Mouse (Mus musculus) lung, embryonic 15.5 days (tissue): ENCODE measurements around the gene Etfbkmt. TPM values are rescaled to one million over a fixed set of nuclear protein-coding genes. Genes with fewer than 3 reads are reported as not detected.

Source experiments
- ATAC-seq: fragments of 200-750 bp; cut with Nextera tagmentation; 2 replicates; pipeline ENCODE4 v1.8.0; 2017; ENCODE audit warnings: moderate number of reproducible peaks, borderline replicate concordance; ENCODE audit not compliant: low FRiP score, low TSS enrichment; ENCODE audit errors: extremely low read depth
- H3K27ac ChIP-seq: fragments of 300-500 bp; sonication (generic); 2 replicates; pipeline ENCODE4 v1.5.1; 2015; ENCODE audit warnings: moderate library complexity, mild to moderate bottlenecking, inconsistent platforms
- H3K27me3 ChIP-seq: fragments of 300-500 bp; sonication (generic); 2 replicates; pipeline ENCODE4 v1.6.1; 2015; ENCODE audit warnings: inconsistent platforms
- H3K36me3 ChIP-seq: fragments of 300-500 bp; sonication (generic); 2 replicates; pipeline ENCODE4 v1.6.1; 2015; ENCODE audit warnings: inconsistent platforms
- H3K4me1 ChIP-seq: fragments of 300-500 bp; sonication (generic); 2 replicates; pipeline ENCODE4 v1.6.1; 2015; ENCODE audit warnings: inconsistent platforms
- H3K4me2 ChIP-seq: fragments of 300-500 bp; sonication (generic); 2 replicates; pipeline ENCODE4 v1.6.1; 2015; ENCODE audit warnings: inconsistent platforms, mild to moderate bottlenecking, moderate library complexity
- H3K4me3 ChIP-seq: fragments of 300-500 bp; sonication (generic); 2 replicates; pipeline ENCODE4 v1.5.1; 2015; ENCODE audit warnings: mild to moderate bottlenecking, inconsistent platforms
- H3K9ac ChIP-seq: fragments of 300-500 bp; sonication (generic); 2 replicates; pipeline ENCODE4 v1.6.1; 2015; ENCODE audit warnings: inconsistent platforms
- H3K9me3 ChIP-seq: fragments of 300-500 bp; sonication (generic); 2 replicates; pipeline ENCODE4 v1.6.1; 2016; ENCODE audit warnings: inconsistent platforms
- WGBS: fragments of 180-500 bp; shearing (Covaris S2); methylation state at CpG from one replicate; pipeline ENCODE4 v1.1.7; 2015; 5-methylcytosine and 5-hydroxymethylcytosine counted together
- polyA plus RNA-seq: library from polyadenylated mRNA; unstranded; fragments of >200 nt; fragmentation: Nextera tagmentation; extraction: Ambion mirVana; gene quantifications from 2 replicates; pipeline ENCODE4 v1.2.1, GENCODE M21; 2015

The Etfbkmt gene
- polyA plus RNA-seq = 14.6 and 16.2 TPM in 2 replicates

DNA sequence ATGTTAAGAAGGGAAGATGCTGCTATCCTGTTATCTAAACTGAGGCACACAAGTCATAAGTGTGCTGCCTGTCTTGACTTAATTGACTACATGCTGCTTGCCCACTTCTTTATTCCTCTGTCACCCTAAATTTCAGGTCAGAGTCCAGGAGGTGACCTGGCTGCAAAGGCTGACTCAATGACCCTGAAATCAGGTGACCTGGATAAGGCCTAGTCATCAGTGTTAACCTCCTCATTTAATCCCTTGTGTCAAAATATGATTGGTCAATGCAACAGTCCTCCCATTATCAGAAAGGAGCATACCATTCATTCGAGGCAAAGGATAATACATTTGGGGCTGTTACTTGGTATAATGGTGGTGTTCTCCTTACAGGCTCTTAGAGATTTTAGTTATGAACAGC, at the start of gene Etfbkmt:
Gene Etfbkmt, plus strand, starts transcription at position 379 of the 400 bp plus-strand sequence.
- H3K36me3 ChIP-seq = 0 out of 2 replicates have a peak, but pooled peaks cover 5% of the 10 kb centered on the region
- no peaks in the 10 kb centered on the region for H3K27me3 ChIP-seq
- WGBS = 70% methylated on average over 1 of the region's 1 CpGs
- no peak within 1 kb of the TSS for H3K9ac ChIP-seq
- no peak within 1 kb of the TSS for H3K4me2 ChIP-seq
- no peak within 1 kb of the TSS for H3K27ac ChIP-seq
- no peaks in the 10 kb centered on the region for H3K9me3 ChIP-seq
- no peak for ATAC-seq
- no peak within 1 kb of the TSS for H3K4me3 ChIP-seq
- peaks cover 8% of the 10 kb centered on the region; the same call in 1 of the 2 replicates for H3K4me1 ChIP-seq

DNA sequence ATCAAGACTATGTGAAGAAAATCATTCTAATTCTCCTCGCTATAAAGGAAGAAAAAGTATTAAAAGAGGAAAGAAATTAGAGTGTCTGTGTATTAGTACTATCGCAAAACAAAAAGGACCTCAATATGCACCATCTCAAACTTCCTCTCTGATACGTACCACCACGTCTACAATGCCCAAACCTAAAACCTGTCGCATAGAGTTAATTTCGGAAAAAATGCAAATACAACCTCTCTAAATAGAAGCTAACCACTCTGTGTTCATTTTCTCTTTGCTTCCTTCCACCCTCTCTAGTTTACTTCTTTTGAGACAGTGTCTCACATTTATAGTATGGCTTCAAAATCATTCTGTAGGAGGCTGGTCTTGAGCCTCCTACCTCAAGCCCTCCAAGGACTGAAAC, 47.2 kb upstream of the Etfbkmt start:
- H3K4me3 ChIP-seq = no peak overlapping the region
- no peak for ATAC-seq
- no peak overlapping the region for H3K27ac ChIP-seq
- no peak overlapping the region for H3K4me2 ChIP-seq
- H3K9me3 ChIP-seq = no peaks in the 10 kb centered on the region
- H3K36me3 ChIP-seq = no peaks in the 10 kb centered on the region
- no peak overlapping the region for H3K9ac ChIP-seq
- no peaks in the 10 kb centered on the region for H3K27me3 ChIP-seq
- peaks cover 4% of the 10 kb centered on the region; the same call in 1 of the 2 replicates for H3K4me1 ChIP-seq
- WGBS = 91% methylated on average over 6 of the region's 6 CpGs

DNA sequence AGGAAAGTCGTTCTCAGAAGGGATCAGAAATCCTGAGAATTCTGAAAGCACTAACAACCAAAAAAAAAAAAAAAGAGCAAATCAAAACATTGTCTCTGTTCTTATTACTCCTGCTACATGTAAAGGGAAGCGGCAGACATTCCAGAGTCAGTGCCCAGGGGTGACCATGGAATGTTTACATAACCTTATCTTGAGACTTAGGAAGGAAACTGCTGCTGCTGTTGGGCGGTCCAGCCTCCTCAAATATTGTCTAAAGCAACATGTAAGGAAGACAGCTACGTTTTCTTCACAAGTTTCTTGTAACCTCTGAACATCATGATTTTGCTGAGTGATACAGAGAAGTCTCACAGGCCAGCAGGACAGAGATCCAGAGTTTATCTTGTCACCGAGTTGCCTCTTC, 46.2 kb upstream of the Etfbkmt start:
- no peak overlapping the region for H3K4me3 ChIP-seq
- no peaks in the 10 kb centered on the region for H3K36me3 ChIP-seq
- H3K9me3 ChIP-seq = no peaks in the 10 kb centered on the region
- H3K27ac ChIP-seq = no peak overlapping the region
- 4% methylated on average over 5 of the region's 5 CpGs for WGBS
- no peaks in the 10 kb centered on the region for H3K27me3 ChIP-seq
- H3K4me1 ChIP-seq = peaks cover 4% of the 10 kb centered on the region; the same call in 1 of the 2 replicates
- H3K4me2 ChIP-seq = no peak overlapping the region
- H3K9ac ChIP-seq = no peak overlapping the region
- no peak; the same call in 1 of the 2 replicates for ATAC-seq

DNA sequence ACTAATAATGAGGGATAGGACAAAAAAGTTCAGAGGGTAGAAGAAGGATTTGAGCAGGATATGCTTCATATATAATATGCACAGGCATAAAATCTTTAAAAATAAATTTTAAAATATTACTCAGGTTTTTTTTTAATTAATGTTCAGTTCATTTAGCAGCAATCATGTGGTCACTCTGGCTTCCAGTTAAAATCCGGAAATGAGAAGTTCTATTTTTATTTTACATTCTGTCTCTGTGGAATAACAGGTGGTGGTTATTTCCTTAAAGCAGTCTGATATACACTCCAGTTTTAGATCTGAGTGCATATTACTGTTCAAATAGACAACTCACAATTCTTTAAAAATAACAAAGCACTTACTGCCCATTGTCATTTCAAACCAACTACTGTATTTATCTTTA, 45.1 kb upstream of the Etfbkmt start:
- Histone ChIP-seq H3K27me3 (no peaks in the 10 kb centered on the region), H3K4me1 (peaks cover 4% of the 10 kb centered on the region; the same call in 1 of the 2 replicates), H3K9me3 (no peaks in the 10 kb centered on the region), H3K9ac (no peak overlapping the region), H3K27ac (no peak overlapping the region), H3K36me3 (no peaks in the 10 kb centered on the region), H3K4me3 (no peak overlapping the region), H3K4me2 (no peak overlapping the region)
- ATAC-seq = no peak
- 54% methylated on average over 1 of the region's 1 CpGs for WGBS

DNA sequence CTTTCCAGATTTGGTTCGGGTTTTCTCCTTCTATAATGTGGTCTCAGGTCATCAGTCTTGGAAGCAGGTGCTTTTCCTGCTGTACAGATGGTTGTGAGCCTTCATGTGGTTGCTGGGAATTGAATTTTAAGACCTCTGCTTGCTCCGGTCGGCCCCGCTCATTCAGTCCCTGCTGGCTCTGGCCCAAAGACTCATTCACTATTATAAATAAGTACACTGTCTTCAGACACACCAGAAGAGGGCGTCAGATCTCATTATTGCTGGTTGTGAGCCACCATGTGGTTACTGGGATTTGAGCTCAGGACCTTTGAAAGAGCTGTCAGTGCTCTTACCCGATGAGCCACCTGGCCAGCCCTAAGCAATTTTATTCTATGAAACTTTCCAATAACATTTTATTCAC, 44.3 kb upstream of the Etfbkmt start:
- no peaks in the 10 kb centered on the region for H3K9me3 ChIP-seq
- H3K27me3 ChIP-seq = no peaks in the 10 kb centered on the region
- H3K9ac ChIP-seq = no peak overlapping the region
- no peak overlapping the region for H3K4me3 ChIP-seq
- H3K4me2 ChIP-seq = no peak overlapping the region
- no peak overlapping the region for H3K27ac ChIP-seq
- peaks cover 4% of the 10 kb centered on the region; the same call in 1 of the 2 replicates for H3K4me1 ChIP-seq
- ATAC-seq = no peak
- H3K36me3 ChIP-seq = no peaks in the 10 kb centered on the region
- 56% methylated on average over 6 of the region's 6 CpGs for WGBS

DNA sequence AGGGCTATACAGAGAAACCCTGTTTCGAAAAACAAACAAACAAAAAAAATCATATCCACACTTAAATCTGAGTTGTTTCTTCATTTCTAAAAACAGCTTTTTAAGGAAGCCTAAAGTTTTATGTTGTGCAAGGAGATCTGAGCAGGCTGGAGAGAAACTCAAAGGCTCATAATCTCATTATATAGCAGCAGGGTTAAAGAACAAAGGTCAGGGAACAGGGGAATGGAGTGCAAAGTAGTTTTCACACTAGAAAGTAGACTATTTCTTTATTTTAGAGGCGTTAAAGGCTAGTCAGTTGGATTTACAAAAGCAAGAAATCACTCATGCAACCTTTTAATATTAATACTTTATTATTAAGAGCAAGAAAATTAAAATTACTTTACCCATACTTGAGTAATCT, 43.4 kb upstream of the Etfbkmt start:
- H3K36me3 ChIP-seq = no peaks in the 10 kb centered on the region
- no peak overlapping the region for H3K9ac ChIP-seq
- no peak overlapping the region for H3K4me3 ChIP-seq
- 91% methylated on average over 2 of the region's 2 CpGs for WGBS
- no peak for ATAC-seq
- H3K27ac ChIP-seq = no peak overlapping the region
- no peaks in the 10 kb centered on the region for H3K27me3 ChIP-seq
- H3K4me2 ChIP-seq = no peak overlapping the region
- H3K4me1 ChIP-seq = peaks cover 4% of the 10 kb centered on the region; the same call in 1 of the 2 replicates
- no peaks in the 10 kb centered on the region for H3K9me3 ChIP-seq

DNA sequence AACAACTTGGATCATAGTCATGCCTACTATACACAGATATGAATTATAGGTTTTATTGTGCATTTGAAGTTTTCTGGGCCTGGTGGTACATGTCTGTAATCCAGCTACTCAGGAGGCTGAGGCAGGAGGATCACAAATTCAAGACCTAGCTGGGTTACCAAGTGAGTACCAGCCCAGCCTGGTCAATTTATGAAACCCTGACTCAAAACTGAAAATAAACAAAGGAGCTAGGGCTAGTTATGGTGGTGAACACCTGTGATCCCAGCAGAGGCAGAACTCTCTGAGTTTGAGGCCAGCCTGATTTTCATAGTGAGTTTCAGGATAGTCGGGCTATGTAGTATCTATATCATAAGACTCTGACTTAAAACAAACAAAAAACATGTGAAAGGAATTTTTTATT, 42.4 kb upstream of the Etfbkmt start:
- Histone ChIP-seq H3K4me3 (no peak overlapping the region), H3K9ac (no peak overlapping the region)
- no peak for ATAC-seq

DNA sequence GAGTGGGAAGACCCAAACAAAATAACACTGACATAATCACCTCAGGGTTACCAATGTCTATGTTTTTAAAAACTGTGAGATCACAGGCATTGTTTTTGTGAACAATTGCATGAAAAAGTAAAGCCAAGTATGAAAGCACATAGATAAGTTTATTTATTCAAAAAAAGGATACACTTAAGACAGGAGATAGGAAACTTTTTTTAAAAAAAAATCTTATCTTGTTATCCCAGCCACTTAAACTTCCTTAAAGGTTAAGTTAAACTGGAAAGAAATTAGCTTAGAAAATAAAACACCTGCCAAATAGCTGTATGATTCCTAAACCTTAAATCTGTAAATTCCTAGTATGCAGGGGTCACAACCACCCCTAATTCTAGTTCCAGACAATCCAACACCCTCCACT, 40.7 kb upstream of the Etfbkmt start:
- Histone ChIP-seq H3K27me3 (no peaks in the 10 kb centered on the region), H3K27ac (no peak overlapping the region), H3K9me3 (no peaks in the 10 kb centered on the region), H3K36me3 (no peaks in the 10 kb centered on the region), H3K4me2 (no peak overlapping the region), H3K4me3 (no peak overlapping the region), H3K9ac (no peak overlapping the region), H3K4me1 (no peaks in the 10 kb centered on the region)
- no peak for ATAC-seq

More for the DNA sequence above, 42.4 kb upstream of the Etfbkmt start:
- peaks cover 4% of the 10 kb centered on the region; the same call in 1 of the 2 replicates for H3K4me1 ChIP-seq
- no peak overlapping the region for H3K27ac ChIP-seq
- 87% methylated on average over 1 of the region's 1 CpGs for WGBS
- no peaks in the 10 kb centered on the region for H3K36me3 ChIP-seq
- no peaks in the 10 kb centered on the region for H3K9me3 ChIP-seq
- H3K27me3 ChIP-seq = no peaks in the 10 kb centered on the region
- no peak overlapping the region for H3K4me2 ChIP-seq

DNA sequence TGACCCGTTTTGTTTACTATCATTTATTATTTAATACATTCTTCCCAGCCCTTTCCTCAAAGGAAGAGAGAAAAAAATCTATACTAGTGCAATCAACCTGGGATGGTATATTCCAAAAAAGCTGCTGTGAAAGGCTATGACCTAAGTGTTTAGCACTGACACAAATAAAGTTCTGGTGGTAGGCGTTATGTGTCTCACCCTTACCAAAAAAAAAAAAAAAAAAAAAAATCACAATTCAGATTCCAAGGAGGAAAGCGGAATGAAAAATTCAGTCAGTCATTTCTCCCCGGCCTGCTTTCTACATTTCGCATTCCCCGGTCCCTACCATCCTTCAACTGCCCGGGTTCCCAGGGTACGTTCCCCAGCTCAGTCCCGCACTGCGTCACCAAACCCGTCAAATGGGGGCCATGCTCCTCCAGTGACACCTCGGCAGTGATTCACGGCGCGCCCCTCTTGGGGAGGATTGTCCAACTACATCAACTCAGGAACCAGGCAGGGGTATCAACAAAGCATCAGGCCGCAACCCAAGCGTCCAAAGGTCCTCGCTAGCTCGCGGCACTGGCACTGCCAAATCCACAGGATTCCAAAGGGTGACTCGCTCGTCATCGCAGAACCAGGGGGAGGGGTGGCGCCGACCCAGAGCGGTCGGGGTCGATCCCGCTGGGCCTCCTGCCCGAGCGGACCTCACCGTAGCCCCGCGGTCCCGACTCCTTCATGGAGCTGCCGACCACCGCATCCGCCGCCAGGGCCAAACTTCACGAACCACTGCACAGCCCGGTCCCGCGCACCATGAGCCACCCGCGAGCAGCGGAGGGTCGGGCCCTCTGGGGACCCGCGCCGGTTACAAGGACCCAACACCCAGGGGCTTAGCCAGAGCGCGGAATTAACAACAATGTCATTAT, 39.2 kb upstream of the Etfbkmt start:
- Histone ChIP-seq H3K9me3 (no peaks in the 10 kb centered on the region), H3K4me2 (peak overlapping the region; percentile 90), H3K27me3 (no peaks in the 10 kb centered on the region), H3K27ac (peak overlapping the region; percentile 95), H3K4me3 (peak overlapping the region; percentile 87), H3K9ac (peak overlapping the region; percentile 78), H3K36me3 (no peaks in the 10 kb centered on the region), H3K4me1 (no peaks in the 10 kb centered on the region)
- peak; percentile 58; the same call in 1 of the 2 replicates for ATAC-seq
- 1% methylated on average over 52 of the region's 52 CpGs for WGBS

DNA sequence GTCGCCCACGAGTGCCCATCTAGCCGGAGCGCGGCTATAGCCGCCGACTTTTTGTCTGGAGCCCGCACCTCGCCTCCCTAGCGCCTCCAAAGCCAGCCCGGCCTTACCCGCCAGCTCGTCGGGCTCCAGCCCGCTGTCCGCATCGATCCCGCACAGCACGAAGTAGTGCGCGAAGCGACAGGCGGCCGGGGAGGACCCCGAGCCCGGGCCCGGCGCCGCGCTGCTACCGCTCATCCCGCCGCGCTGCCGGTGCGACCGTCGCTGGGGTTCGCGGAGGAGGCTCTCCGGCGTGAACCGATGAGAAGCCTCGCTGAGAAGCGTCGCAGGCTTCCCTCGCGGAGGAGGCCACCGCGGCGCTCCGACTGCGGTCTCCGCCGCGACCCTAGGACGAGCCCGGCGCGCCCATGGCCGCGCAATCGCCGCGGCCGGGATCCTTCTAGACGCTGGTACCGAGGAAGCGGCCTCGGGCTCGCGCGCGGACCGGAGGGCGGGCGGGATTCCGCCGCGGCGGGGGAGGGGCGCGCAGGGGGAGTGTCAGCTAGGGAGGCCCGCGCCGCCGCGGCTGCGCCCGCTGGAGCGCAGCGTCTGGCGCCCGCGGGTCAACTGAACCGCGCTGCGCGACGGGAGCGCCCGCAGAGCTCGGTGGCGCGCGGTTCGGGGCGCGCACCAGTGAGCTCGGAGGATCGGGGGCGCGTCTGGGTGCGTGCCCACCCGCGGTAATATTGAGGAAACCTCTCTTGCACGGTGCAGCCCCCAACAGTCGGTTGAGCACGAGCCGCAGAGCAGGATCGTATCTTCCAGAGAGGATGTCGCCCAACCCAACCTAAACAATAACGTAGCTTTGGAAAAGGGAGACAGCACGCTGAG, 38.3 kb upstream of the Etfbkmt start, which contains the start of gene Dennd5b:
Gene Dennd5b, minus strand, starts transcription at position 605 of the 867 bp plus-strand sequence.
- Histone ChIP-seq H3K9ac (peak within 1 kb of the TSS; percentile 78), H3K36me3 (no peaks in the 10 kb centered on the region), H3K4me3 (peak within 1 kb of the TSS; percentile 87), H3K4me1 (no peaks in the 10 kb centered on the region), H3K4me2 (peak within 1 kb of the TSS; percentile 90), H3K27me3 (no peaks in the 10 kb centered on the region), H3K27ac (peak within 1 kb of the TSS; percentile 95), H3K9me3 (no peaks in the 10 kb centered on the region)
- ATAC-seq = peak; percentile 94
- WGBS = under 1% methylated on average over 112 of the region's 124 CpGs

DNA sequence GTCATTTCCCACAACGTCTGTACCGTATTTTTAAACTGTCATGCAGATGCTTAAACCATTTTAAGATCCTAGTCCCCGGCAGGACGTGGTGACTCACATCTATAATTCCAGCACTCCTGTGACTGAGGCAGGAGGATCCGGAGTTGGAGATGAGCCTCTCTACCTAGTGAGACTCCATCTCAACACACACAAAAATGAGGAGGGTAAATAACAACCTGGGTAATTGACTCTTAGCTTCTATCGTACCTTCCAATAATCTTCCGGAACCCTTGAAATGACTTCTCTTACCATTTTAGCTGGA, 37.8 kb upstream of the Etfbkmt start:
- H3K4me2 ChIP-seq = peak overlapping the region; percentile 90
- peak overlapping the region; percentile 78 for H3K9ac ChIP-seq
- no peak for ATAC-seq
- H3K27ac ChIP-seq = 0 out of 2 replicates have a peak overlapping the region, but pooled peaks have one; percentile 95
- WGBS = 11% methylated on average over 7 of the region's 7 CpGs
- no peaks in the 10 kb centered on the region for H3K27me3 ChIP-seq
- peak overlapping the region; percentile 87 for H3K4me3 ChIP-seq
- H3K4me1 ChIP-seq = no peaks in the 10 kb centered on the region
- no peaks in the 10 kb centered on the region for H3K36me3 ChIP-seq
- H3K9me3 ChIP-seq = no peaks in the 10 kb centered on the region
